Mouse (Mus musculus): ENCODE measurements around the gene Hddc3. TPM values are rescaled to one million over a fixed set of nuclear protein-coding genes. Genes with fewer than 3 reads are reported as not detected.
A peak's percentile ranks its signal among the peaks of the same experiment; 100 is the strongest.

Gene Hddc3
- 10 to 100 TPM; 30.0 to 39.9 TPM for total RNA-seq (2021)
- polyA plus RNA-seq (2012; rRNA removed), result 47.7 and 77.5 TPM in 2 replicates
- long read RNA-seq, transcript Hddc3-201 (4 exons, 1,510 nt), result major isoform, 10 of 14 reads
- long read RNA-seq, partial matches to known transcripts, result 1 of 14 reads
- long read RNA-seq, other reads (novel, unspliced or antisense), result 2 of 14 reads

- peaks cover 11% of the 10 kb centered on the region for H3K4me1 ChIP-seq (ENCODE audit: control insufficient read depth, insufficient read depth, low read length)
- intact Hi-C loops (cut with DNase I), result no loop called here
- WGBS, result 2% methylated on average over 25 of the region's 25 CpGs
Observed at GRCm38 (mm10) chr7:80342858-80343257, at the start of gene Hddc3. Gene Hddc3 (plus strand): TSS chr7:80343104.

GRCm38 (mm10) chr7:80294062-80294763, 48.7 kb upstream of the Hddc3 start, which contains the start of gene Prc1:
Gene Prc1 (plus strand): TSS chr7:80294450.
- intact Hi-C loops (cut with DNase I), result loop anchor here (1.0 kb wide), 2 partner anchors 29 to 62 kb away; partner anchors contain the start of genes Cib1 and Gdpgp1
- H3K27ac ChIP-seq, result peak within 1 kb of the TSS; percentile 34
- DNase-seq, result peak; percentile 99 to 100
- H3K4me1 ChIP-seq (ENCODE audit: control insufficient read depth, insufficient read depth, low read length), result no peaks in the 10 kb centered on the region
- peak; percentile 12 for TF ChIP-seq CTCF (IDR thresholded peaks at IDR 0.05)
- no peak for TF ChIP-seq EP300 (IDR thresholded peaks at IDR 0.05; ENCODE audit: insufficient read depth, low read depth, low read length)
- TF ChIP-seq POLR2A (IDR thresholded peaks at IDR 0.05; ENCODE audit: insufficient read depth, low read depth, low read length), result peak; percentile 58
- H3K27me3 ChIP-seq (ENCODE audit: control insufficient read depth, insufficient read depth, low read length), result no peaks in the 10 kb centered on the region
- H3K36me3 ChIP-seq (ENCODE audit: control insufficient read depth, insufficient read depth, low read length), result no peaks in the 10 kb centered on the region
- peak within 1 kb of the TSS; percentile 73 for H3K9ac ChIP-seq (ENCODE audit: low read depth, low read length)
- under 1% methylated on average over 52 of the region's 52 CpGs for WGBS
- peaks cover 1% of the 10 kb centered on the region for H3K79me2 ChIP-seq (replicated peaks; ENCODE audit: control insufficient read depth, insufficient read depth, low read length)
- peak within 1 kb of the TSS; percentile 80 for H3K4me3 ChIP-seq

More at GRCm38 (mm10) chr7:80342858-80343257, at the start of gene Hddc3:
- peak within 1 kb of the TSS; percentile 96 for H3K4me3 ChIP-seq
- peak within 1 kb of the TSS; percentile 94 for H3K27ac ChIP-seq
- no peaks in the 10 kb centered on the region for H3K27me3 ChIP-seq (ENCODE audit: control insufficient read depth, insufficient read depth, low read length)
- TF ChIP-seq CTCF (IDR thresholded peaks at IDR 0.05) (peak; percentile 95), POLR2A (IDR thresholded peaks at IDR 0.05; ENCODE audit: insufficient read depth, low read depth, low read length) (peak; percentile 92), EP300 (IDR thresholded peaks at IDR 0.05; ENCODE audit: insufficient read depth, low read depth, low read length) (peak; percentile 56; the same call in 1 of the 2 replicates)
- peak; percentile 92 to 95 for DNase-seq
- H3K36me3 ChIP-seq (ENCODE audit: control insufficient read depth, insufficient read depth, low read length), result no peaks in the 10 kb centered on the region
- peak within 1 kb of the TSS; percentile 78 for H3K9ac ChIP-seq (ENCODE audit: low read depth, low read length)
- H3K79me2 ChIP-seq (replicated peaks; ENCODE audit: control insufficient read depth, insufficient read depth, low read length), result no peaks in the 10 kb centered on the region

GRCm38 (mm10) chr7:80294764-80295648, 47.9 kb upstream of the Hddc3 start:
- TF ChIP-seq POLR2A (IDR thresholded peaks at IDR 0.05; ENCODE audit: insufficient read depth, low read depth, low read length), result no peak
- TF ChIP-seq EP300 (IDR thresholded peaks at IDR 0.05; ENCODE audit: insufficient read depth, low read depth, low read length), result no peak
- TF ChIP-seq CTCF (IDR thresholded peaks at IDR 0.05), result no peak
- peak overlapping the region; percentile 73 for H3K9ac ChIP-seq (ENCODE audit: low read depth, low read length)
- peak overlapping the region; percentile 7; the same call in 1 of the 2 replicates for H3K27ac ChIP-seq

GRCm38 (mm10) chr7:80296462-80296861, 46.4 kb upstream of the Hddc3 start:
- Histone ChIP-seq H3K27ac (no peak overlapping the region), H3K79me2 (replicated peaks; ENCODE audit: control insufficient read depth, insufficient read depth, low read length) (peaks cover 1% of the 10 kb centered on the region), H3K36me3 (ENCODE audit: control insufficient read depth, insufficient read depth, low read length) (no peaks in the 10 kb centered on the region), H3K4me1 (ENCODE audit: control insufficient read depth, insufficient read depth, low read length) (no peaks in the 10 kb centered on the region), H3K4me3 (no peak overlapping the region), H3K27me3 (ENCODE audit: control insufficient read depth, insufficient read depth, low read length) (no peaks in the 10 kb centered on the region), H3K9ac (ENCODE audit: low read depth, low read length) (no peak overlapping the region)
- DNase-seq, result no peak
- WGBS, result 93% methylated on average over 6 of the region's 6 CpGs
- no peak for TF ChIP-seq CTCF (IDR thresholded peaks at IDR 0.05)
- TF ChIP-seq EP300 (IDR thresholded peaks at IDR 0.05; ENCODE audit: insufficient read depth, low read depth, low read length), result no peak
- TF ChIP-seq POLR2A (IDR thresholded peaks at IDR 0.05; ENCODE audit: insufficient read depth, low read depth, low read length), result no peak
- intact Hi-C loops (cut with DNase I), result loop anchor here (5.0 kb wide), 1 partner anchor 154 kb away; no protein-coding TSS in a partner anchor

More at GRCm38 (mm10) chr7:80294764-80295648, 47.9 kb upstream of the Hddc3 start:
- Histone ChIP-seq H3K4me3 (peak overlapping the region; percentile 80), H3K36me3 (ENCODE audit: control insufficient read depth, insufficient read depth, low read length) (no peaks in the 10 kb centered on the region), H3K27me3 (ENCODE audit: control insufficient read depth, insufficient read depth, low read length) (no peaks in the 10 kb centered on the region), H3K4me1 (ENCODE audit: control insufficient read depth, insufficient read depth, low read length) (no peaks in the 10 kb centered on the region), H3K79me2 (replicated peaks; ENCODE audit: control insufficient read depth, insufficient read depth, low read length) (peaks cover 1% of the 10 kb centered on the region)
- WGBS, result 9% methylated on average over 37 of the region's 37 CpGs
- intact Hi-C loops (cut with DNase I), result loop anchor here (1.0 to 5.0 kb wide), 3 partner anchors 28 to 153 kb away; partner anchors contain the start of genes Cib1 and Gdpgp1
- DNase-seq, result no peak

GRCm38 (mm10) chr7:80297041-80297440, 45.9 kb upstream of the Hddc3 start:
- no peaks in the 10 kb centered on the region for H3K4me1 ChIP-seq (ENCODE audit: control insufficient read depth, insufficient read depth, low read length)
- TF ChIP-seq POLR2A (IDR thresholded peaks at IDR 0.05; ENCODE audit: insufficient read depth, low read depth, low read length), result no peak
- no peak for TF ChIP-seq CTCF (IDR thresholded peaks at IDR 0.05)
- TF ChIP-seq EP300 (IDR thresholded peaks at IDR 0.05; ENCODE audit: insufficient read depth, low read depth, low read length), result no peak
- H3K79me2 ChIP-seq (replicated peaks; ENCODE audit: control insufficient read depth, insufficient read depth, low read length), result peaks cover 1% of the 10 kb centered on the region
- no peak overlapping the region for H3K27ac ChIP-seq
- 69% methylated on average over 3 of the region's 3 CpGs for WGBS
- no peak for DNase-seq
- H3K4me3 ChIP-seq, result no peak overlapping the region
- no peak overlapping the region for H3K9ac ChIP-seq (ENCODE audit: low read depth, low read length)
- H3K27me3 ChIP-seq (ENCODE audit: control insufficient read depth, insufficient read depth, low read length), result no peaks in the 10 kb centered on the region
- intact Hi-C loops (cut with DNase I), result loop anchor here (5.0 kb wide), 1 partner anchor 155 kb away; no protein-coding TSS in a partner anchor
- H3K36me3 ChIP-seq (ENCODE audit: control insufficient read depth, insufficient read depth, low read length), result no peaks in the 10 kb centered on the region

Data from heart, adult 2 months (tissue).